Mouse (Mus musculus): ENCODE measurements around the gene Klhl26.

The Klhl26 gene

GRCm38 (mm10) chr8:70405189-70405588 lies 71.6 kb downstream of the Klhl26 start:
- no peak for DNase-seq

DNA sequence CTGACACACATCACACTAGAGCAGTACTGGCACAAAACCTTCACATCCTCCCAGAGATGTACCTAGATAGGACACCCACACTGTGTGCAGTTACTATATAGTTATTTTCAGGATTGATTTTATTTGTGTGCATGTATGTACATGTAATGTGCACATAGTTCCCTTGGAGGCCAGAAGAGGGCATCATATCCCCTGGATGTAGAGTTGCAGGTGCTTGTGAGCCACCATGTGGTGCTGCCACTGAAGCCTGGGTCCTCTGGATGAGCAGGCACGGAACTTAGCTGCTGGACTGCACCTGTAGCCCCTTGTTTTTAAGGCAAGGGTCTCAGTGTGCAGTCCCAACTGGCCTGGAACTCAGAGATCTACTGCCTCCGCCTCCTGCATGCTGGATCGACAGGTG lies 72.6 kb downstream of the Klhl26 start:
- no peak for DNase-seq
